Mouse (Mus musculus): ENCODE results near the gene Il5ra. TPM values are rescaled to one million over a fixed set of nuclear protein-coding genes. Genes with fewer than 3 reads are reported as not detected.

Il5ra gene
- total RNA-seq, 2 experiments from 2014 or later: not detected

DNA sequence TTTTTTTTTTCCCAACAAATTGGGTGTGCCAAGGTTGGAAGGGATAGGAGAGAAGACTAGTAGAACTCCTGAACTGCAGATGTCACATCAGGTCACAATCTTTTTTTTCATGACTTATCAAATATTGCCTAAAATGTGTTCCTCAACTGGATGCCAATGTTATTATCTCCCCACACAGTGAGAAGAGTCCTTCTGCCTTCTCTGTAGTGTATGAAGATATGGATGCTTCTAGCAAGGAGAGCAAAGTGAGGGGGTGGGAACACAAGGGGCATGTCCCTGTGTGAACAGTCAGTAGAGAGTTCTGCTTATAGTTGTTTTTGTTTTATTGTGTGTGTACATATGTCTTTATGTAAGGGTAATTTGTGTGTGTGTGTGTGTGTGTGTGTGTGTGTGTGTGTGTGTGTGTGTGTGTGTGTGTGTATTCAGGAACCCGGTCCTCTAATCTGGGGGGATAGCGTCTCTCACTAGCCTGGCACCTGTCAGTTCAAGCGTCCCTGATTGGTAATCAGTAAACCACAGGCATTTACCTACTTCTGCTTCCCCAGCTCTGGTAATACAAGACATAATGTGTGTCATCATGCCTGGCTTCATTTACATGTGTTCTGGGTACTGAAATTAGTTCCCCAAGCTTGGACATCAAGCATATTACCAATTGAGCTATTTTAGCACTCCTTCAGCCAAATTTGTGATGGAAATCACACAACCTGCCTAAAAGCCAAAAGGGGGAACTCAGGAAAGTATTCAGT, 11.8 kb upstream of the Il5ra start:
- DNase-seq (ENCODE audit: low spot score in 2 of 2): no peak
- Histone ChIP-seq H3K4me3 (no peak overlapping the region), H3K27ac (no peak overlapping the region)
- no peak for TF ChIP-seq CTCF (conservative IDR thresholded peaks at IDR 0.05)

DNA sequence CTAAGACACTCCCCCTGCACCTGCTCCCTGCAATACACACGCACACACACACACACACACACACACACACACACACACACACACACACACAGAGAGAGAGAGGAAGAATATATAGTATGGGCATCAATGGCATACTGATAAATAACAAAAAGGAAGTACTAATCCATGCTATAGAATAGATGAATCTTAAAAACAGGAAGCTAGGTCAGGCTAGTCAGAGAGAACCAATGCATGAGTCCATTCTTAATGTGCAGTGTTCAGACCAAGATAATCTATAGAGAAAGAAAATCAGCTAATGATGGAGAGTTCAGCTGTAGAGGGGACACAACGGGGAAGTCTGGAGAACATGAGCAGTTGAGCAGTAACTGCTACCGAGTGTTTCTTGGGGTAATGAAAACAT, 9.5 kb upstream of the Il5ra start:
- TF ChIP-seq CTCF (conservative IDR thresholded peaks at IDR 0.05): no peak
- Histone ChIP-seq H3K27ac (no peak overlapping the region), H3K4me3 (no peak overlapping the region)
- DNase-seq (ENCODE audit: low spot score in 2 of 2): no peak

DNA sequence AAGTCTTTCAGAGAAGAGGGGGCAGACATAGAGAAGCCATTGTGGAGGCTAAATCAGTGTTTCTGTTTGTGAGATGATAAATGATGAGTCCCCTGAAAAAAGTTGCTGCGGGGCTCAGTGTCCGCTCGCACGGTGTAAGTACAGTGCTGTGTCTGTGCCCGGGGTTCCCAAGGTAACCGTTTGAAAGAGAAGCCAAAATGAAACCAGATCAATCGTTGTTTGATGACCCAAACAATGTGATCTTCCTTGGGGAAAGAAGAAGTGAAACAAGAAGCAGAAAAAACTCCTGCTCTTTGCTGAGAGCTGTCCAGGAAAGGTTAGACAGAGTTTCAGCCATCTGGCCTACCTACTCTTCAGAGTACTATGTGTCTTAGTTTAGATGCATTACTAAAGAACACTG, 1.5 kb upstream of the Il5ra start:
- TF ChIP-seq CTCF (conservative IDR thresholded peaks at IDR 0.05): no peak
- Histone ChIP-seq H3K4me3 (no peak overlapping the region), H3K27ac (no peak overlapping the region)
- DNase-seq (ENCODE audit: low spot score in 2 of 2): no peak

DNA sequence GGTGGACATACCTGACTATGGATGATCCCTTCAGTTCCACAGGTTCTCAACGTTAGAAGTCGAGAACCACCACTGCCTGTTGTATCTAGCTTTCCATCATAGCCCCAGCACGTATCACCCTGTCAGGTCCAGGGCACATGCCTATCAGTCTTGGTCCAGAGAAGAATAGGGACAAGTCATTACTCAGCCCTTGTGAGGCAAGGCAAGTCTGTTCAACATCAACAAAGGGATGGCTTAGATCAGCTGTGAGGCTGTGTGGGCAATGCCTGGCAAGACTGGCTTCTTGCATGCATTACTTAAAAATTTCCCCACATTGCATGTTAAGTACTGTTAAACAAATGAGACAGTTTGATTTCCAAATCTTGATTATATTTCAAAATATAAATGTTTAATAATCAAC, 1.0 kb downstream of the Il5ra start:
- no peak overlapping the region for H3K27ac ChIP-seq
- no peak for DNase-seq (ENCODE audit: low spot score in 2 of 2)
- H3K4me3 ChIP-seq: no peak overlapping the region
- TF ChIP-seq CTCF (conservative IDR thresholded peaks at IDR 0.05): no peak

DNA sequence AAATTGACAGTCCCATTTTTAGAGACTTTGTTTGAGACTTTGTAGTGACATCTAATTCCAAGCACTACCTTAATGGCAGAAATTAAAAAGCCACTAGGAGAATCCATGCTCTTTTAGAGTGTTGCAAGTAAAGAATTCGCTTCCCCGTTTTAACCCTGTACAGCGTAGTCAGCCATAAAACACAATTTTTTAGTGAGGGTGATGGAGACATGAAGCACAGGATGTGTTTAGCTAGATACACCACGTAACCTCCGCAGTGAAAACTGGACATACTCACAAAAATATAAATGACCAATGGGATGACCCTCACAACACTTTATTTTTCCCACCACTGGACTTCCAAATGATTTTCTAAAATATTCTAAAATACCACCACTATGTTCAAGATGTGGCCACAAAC, 1.6 kb downstream of the Il5ra start:
- DNase-seq (ENCODE audit: low spot score in 2 of 2): no peak
- H3K27ac ChIP-seq: no peak overlapping the region
- no peak for TF ChIP-seq CTCF (conservative IDR thresholded peaks at IDR 0.05)
- H3K4me3 ChIP-seq: no peak overlapping the region

DNA sequence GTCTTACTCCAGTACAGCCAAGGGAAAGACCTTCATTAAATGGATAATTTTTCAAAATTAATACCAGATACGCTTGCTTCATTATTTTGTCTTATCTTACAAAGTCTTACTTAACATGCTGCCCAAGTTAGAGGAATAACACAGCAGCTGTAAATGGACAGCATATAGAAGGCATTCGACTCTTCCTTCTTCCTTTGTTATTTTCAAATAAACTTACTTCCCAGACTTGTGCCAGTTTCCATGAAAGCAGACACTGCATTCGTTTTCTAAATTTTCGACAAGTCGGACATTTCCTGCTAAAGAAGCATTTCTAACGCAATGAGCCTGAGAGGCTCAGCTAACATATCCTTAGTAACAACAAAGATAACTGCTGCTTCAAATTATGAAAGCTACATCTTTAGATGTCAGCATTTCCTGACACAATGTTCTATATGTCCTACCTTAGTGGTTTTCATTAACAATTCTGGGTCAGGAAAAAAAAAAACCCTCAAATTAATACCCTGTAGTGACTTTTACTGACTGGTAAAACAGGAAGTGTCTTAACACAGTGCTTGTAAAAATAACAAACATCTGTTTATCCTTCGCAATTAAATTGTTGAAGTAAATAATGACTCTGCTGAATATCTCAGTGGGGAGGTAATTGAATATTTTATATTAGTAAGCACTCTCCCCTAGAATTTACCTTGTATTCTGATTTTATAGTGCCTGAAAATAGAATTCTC, 3.0 kb downstream of the Il5ra start:
- no peak overlapping the region for H3K27ac ChIP-seq
- no peak overlapping the region for H3K4me3 ChIP-seq
- TF ChIP-seq CTCF (conservative IDR thresholded peaks at IDR 0.05): no peak
- no peak for DNase-seq (ENCODE audit: low spot score in 2 of 2)

DNA sequence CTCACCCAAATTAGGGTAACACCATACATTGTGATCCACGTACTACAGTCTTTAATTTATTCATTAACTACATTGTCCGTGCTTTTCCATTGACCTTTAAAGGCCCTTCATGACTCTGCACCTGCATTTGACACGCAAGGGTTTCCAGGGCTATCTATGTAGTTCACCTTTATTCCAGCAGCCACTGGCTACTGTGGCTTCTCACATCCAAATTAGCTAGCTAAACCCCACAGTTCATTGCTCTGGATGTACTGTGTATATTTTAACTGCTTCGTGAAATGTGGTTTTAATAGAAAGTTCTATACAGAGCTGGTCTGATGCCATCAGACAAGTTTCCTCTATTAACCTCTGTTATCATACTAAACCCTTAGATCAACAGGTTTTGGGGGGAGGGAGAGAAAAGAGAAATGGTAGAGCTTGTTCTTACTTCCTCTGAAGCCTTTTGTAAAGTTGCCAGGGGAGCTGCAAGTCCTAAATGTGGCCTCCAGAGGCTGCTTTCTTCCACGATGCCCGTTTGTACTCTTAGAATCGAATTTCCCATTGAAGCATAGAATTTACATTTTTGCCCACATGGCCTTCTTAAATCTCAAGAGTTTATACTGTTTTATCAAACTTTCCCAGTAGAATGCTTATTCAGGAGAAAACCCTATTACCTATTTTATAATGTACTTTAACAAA, 5.1 kb downstream of the Il5ra start:
- no peak overlapping the region for H3K4me3 ChIP-seq
- no peak for TF ChIP-seq CTCF (conservative IDR thresholded peaks at IDR 0.05)
- no peak overlapping the region for H3K27ac ChIP-seq
- no peak for DNase-seq (ENCODE audit: low spot score in 2 of 2)

DNA sequence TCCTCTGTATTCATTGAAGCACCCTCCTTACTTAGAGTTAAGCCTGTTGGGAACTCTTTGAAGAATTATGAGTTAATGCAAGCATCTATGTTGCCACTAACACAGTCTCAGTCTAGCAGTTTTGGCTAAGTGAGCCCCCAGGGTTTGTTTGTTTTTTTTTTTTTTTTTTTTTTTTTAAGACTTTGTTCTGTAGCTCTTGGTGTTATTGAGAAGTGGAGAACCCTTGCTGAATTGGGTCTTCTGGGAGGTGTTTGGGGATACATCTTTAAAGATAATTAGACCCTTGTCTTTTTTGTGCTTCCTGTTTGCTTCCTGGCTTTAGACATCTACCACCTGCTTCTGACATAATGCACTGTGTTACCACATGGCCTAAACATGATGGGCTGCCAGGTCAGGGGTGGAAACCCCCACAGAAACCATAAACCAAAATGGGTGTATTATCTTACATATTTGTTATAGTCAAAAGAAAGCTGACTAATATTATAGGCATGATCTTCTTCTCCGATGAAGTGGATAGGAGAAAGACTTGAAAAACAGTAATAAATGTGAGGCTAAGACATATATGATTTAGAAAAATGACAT, 8.5 kb downstream of the Il5ra start:
- no peak overlapping the region for H3K27ac ChIP-seq
- H3K4me3 ChIP-seq: no peak overlapping the region
- TF ChIP-seq CTCF (conservative IDR thresholded peaks at IDR 0.05): no peak
- no peak for DNase-seq (ENCODE audit: low spot score in 2 of 2)

DNA sequence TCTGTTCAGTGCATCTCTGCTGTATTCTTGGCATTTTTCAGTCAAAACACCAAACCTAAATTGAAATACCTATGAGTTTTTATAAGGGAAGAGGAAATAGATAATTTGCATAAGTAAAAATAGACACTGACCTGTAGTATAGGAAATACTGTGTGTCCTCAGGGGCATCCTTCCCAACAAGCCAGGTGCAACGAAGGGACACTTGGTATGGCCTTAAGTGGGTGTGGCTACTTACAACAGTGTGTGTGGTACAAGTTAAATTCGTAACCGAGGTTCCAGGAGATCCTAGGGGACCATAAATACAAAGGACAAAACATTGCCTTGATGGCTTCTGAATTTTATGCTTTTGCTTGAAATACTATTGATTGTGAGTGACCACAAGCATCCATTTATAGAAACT, 10.6 kb downstream of the Il5ra start:
- Histone ChIP-seq H3K27ac (no peak overlapping the region), H3K4me3 (no peak overlapping the region)
- DNase-seq (ENCODE audit: low spot score in 2 of 2): no peak
- TF ChIP-seq CTCF (conservative IDR thresholded peaks at IDR 0.05): no peak

DNA sequence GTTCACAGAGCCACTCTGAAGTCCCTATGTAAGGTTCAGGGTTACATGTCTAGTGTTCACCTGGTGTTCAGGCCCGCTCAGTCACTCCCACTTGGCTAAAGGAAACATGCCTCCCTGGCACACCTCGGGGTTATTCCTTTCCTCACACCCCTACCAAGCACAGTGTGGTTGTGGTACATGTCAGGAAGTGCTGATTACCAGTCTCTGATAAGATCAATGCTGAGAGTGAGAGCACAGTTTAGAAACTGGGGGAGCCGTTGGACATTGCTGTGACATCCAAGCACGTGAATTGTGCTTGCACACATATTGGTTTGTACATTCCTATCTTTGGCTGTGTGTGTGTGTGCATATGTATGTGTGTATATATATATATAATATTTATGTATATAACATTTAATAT, 16.3 kb downstream of the Il5ra start:
- TF ChIP-seq CTCF (conservative IDR thresholded peaks at IDR 0.05): no peak
- H3K27ac ChIP-seq: no peak overlapping the region
- DNase-seq (ENCODE audit: low spot score in 2 of 2): no peak
- H3K4me3 ChIP-seq: no peak overlapping the region

DNA sequence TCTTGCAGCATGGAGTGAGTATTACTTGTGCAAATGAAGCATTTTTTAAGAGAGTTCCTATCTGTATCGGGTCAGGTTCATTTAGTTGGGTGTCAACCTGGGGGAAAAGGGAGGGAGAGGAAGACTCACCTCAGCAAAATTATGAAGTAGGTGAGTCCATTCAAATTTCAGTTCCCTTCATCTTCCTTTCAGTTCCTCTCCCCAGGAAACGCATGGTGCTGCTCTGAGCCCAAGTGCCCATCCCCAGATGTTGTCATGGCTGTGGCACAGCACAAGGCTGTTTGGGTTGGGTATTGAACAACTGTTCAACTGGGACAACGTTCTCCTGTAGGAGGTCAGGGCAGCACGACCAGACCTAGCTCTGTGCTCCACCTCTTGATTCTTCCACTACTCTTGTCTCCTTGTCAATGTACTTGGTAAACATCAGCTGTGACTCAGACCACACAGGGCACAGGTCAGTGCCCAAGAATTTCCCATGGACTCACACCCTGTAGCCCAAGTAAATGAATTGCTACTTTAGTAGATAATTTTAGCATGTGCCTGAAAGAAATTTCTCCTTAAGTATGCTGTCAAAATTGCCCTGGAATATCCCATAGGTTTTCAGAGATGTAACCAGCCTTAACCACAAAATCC, 19.0 kb downstream of the Il5ra start:
- H3K4me3 ChIP-seq: no peak overlapping the region
- no peak overlapping the region for H3K27ac ChIP-seq
- TF ChIP-seq CTCF (conservative IDR thresholded peaks at IDR 0.05): no peak

DNA sequence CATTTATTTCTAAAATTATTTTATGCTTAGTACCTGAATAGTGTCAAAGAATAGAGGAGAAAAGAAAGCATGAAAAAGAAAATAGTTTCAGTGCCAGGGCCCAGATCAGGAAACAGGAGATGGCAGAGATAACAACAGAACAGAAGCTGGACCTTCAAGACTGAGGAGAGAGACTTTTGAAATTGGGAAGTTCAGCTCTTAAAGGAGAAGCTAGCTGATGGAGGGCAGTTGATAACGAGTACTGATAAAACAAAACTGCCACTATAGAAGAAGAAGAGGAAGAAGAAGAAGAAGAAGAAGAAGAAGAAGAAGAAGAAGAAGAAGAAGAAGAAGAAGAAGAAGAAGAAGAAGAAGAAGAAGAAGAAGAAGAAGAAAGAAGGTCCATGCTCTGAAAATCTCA, 21.1 kb downstream of the Il5ra start:
- TF ChIP-seq CTCF (conservative IDR thresholded peaks at IDR 0.05): no peak
- no peak overlapping the region for H3K4me3 ChIP-seq
- no peak for DNase-seq (ENCODE audit: low spot score in 2 of 2)
- no peak overlapping the region for H3K27ac ChIP-seq

More for the DNA sequence above, 19.0 kb downstream of the Il5ra start:
- DNase-seq (ENCODE audit: low spot score in 2 of 2): no peak

DNA sequence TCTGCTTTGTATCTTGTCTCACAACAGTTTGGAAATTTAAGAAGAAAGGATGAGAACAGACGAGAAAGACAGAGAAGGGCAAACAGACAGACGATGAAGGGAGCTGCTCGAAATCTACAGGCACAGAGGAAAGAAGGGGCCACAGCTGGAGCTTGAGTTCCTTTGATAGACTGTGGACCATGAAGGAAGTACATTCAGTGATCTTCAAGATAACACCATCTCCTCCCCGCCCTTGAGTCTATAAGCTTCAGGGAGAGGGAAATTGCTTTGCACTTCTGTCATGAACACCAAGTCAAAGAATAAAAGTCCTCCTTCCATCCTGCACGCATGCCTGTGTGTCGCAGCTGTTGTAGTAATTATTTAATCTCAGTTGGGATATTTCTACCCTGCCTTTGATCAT, 22.8 kb downstream of the Il5ra start:
- H3K4me3 ChIP-seq: no peak overlapping the region
- TF ChIP-seq CTCF (conservative IDR thresholded peaks at IDR 0.05): no peak
- no peak for DNase-seq (ENCODE audit: low spot score in 2 of 2)
- H3K27ac ChIP-seq: no peak overlapping the region

Data from layer of hippocampus, adult 2 months (tissue).